Mouse (Mus musculus): ENCODE data around the gene Zfhx3. TPM values are rescaled to one million over a fixed set of nuclear protein-coding genes. Genes with fewer than 3 reads are reported as not detected.

The Zfhx3 gene
- polyA plus RNA-seq, 1 experiment from 2014 or later, result 1.2 TPM

- H3K4me2 ChIP-seq (ENCODE audit: low read depth, low read length), result no peak overlapping the region
- H3K4me3 ChIP-seq (ENCODE audit: low read depth, low read length), result no peak overlapping the region
- no peaks in the 10 kb centered on the region for H3K9me3 ChIP-seq (replicated peaks; ENCODE audit: control insufficient read depth, low read length)
- H3K27ac ChIP-seq (ENCODE audit: low read length), result no peak overlapping the region
- no peaks in the 10 kb centered on the region for H3K27me3 ChIP-seq (ENCODE audit: control insufficient read depth, insufficient read depth, low read depth, low read length)
- no peaks in the 10 kb centered on the region for H3K4me1 ChIP-seq (ENCODE audit: control insufficient read depth, low read depth, low read length)
- 17% methylated on average over 9 of the region's 9 CpGs for WGBS (ENCODE audit: insufficient replicate concordance)
- no peaks in the 10 kb centered on the region for H3K36me3 ChIP-seq (ENCODE audit: control insufficient read depth, insufficient read depth)
- ATAC-seq (ENCODE audit: low read depth), result no peak
- H3K9ac ChIP-seq (ENCODE audit: low read depth, low read length), result no peak overlapping the region
These were observed 450.5 kb downstream of the Zfhx3 start for GRCm38 (mm10) chr8:108392909-108393308.

- Histone ChIP-seq H3K36me3 (ENCODE audit: control insufficient read depth, insufficient read depth) (no peaks in the 10 kb centered on the region), H3K4me3 (ENCODE audit: low read depth, low read length) (no peak overlapping the region), H3K9ac (ENCODE audit: low read depth, low read length) (no peak overlapping the region), H3K27me3 (ENCODE audit: control insufficient read depth, insufficient read depth, low read depth, low read length) (no peaks in the 10 kb centered on the region), H3K4me2 (ENCODE audit: low read depth, low read length) (no peak overlapping the region), H3K27ac (ENCODE audit: low read length) (no peak overlapping the region), H3K4me1 (ENCODE audit: control insufficient read depth, low read depth, low read length) (no peaks in the 10 kb centered on the region), H3K9me3 (replicated peaks; ENCODE audit: control insufficient read depth, low read length) (no peaks in the 10 kb centered on the region)
- 41% methylated on average over 9 of the region's 9 CpGs for WGBS (ENCODE audit: insufficient replicate concordance)
- no peak for ATAC-seq (ENCODE audit: low read depth)
These were observed 459.7 kb downstream of the Zfhx3 start for GRCm38 (mm10) chr8:108402149-108402548.

- no peak for ATAC-seq (ENCODE audit: low read depth)
- Histone ChIP-seq H3K27me3 (ENCODE audit: control insufficient read depth, insufficient read depth, low read depth, low read length) (no peaks in the 10 kb centered on the region), H3K4me1 (ENCODE audit: control insufficient read depth, low read depth, low read length) (no peaks in the 10 kb centered on the region), H3K36me3 (ENCODE audit: control insufficient read depth, insufficient read depth) (no peaks in the 10 kb centered on the region), H3K9ac (ENCODE audit: low read depth, low read length) (no peak overlapping the region), H3K4me3 (ENCODE audit: low read depth, low read length) (no peak overlapping the region), H3K27ac (ENCODE audit: low read length) (no peak overlapping the region), H3K4me2 (ENCODE audit: low read depth, low read length) (no peak overlapping the region), H3K9me3 (replicated peaks; ENCODE audit: control insufficient read depth, low read length) (no peaks in the 10 kb centered on the region)
- 44% methylated on average over 25 of the region's 25 CpGs for WGBS (ENCODE audit: insufficient replicate concordance)
These were observed 464.5 kb downstream of the Zfhx3 start for GRCm38 (mm10) chr8:108406716-108407494.

- H3K4me3 ChIP-seq (ENCODE audit: low read depth, low read length), result no peak overlapping the region
- no peaks in the 10 kb centered on the region for H3K4me1 ChIP-seq (ENCODE audit: control insufficient read depth, low read depth, low read length)
- no peak for ATAC-seq (ENCODE audit: low read depth)
- H3K27me3 ChIP-seq (ENCODE audit: control insufficient read depth, insufficient read depth, low read depth, low read length), result no peaks in the 10 kb centered on the region
- H3K9me3 ChIP-seq (replicated peaks; ENCODE audit: control insufficient read depth, low read length), result no peaks in the 10 kb centered on the region
- no peak overlapping the region for H3K9ac ChIP-seq (ENCODE audit: low read depth, low read length)
- no peak overlapping the region for H3K27ac ChIP-seq (ENCODE audit: low read length)
- 67% methylated on average over 15 of the region's 15 CpGs for WGBS (ENCODE audit: insufficient replicate concordance)
- no peaks in the 10 kb centered on the region for H3K36me3 ChIP-seq (ENCODE audit: control insufficient read depth, insufficient read depth)
- no peak overlapping the region for H3K4me2 ChIP-seq (ENCODE audit: low read depth, low read length)
These were observed 476.9 kb downstream of the Zfhx3 start for GRCm38 (mm10) chr8:108419162-108419844.

DNA sequence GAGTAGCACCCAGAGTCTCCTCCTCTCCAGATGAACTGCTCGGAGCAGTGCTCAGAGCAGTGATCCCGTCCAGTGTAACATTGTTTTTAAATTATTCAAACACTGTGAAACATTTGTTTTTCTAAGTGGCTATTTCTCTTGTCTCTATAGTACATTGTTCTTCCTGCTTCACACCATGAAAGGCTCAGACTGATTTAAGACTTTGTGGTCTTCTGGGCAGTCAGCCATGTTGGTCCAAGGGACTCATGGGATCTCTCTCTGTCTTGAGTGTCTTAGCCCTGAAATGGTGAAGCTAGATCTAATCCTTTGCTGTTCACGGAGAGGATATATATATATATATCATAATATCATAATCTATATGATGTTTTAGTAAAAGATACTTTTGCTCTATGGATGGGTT is 480.1 kb downstream of the Zfhx3 start:
- ATAC-seq (ENCODE audit: low read depth), result no peak
- no peaks in the 10 kb centered on the region for H3K27me3 ChIP-seq (ENCODE audit: control insufficient read depth, insufficient read depth, low read depth, low read length)
- no peaks in the 10 kb centered on the region for H3K9me3 ChIP-seq (replicated peaks; ENCODE audit: control insufficient read depth, low read length)
- 65% methylated on average over 3 of the region's 3 CpGs for WGBS (ENCODE audit: insufficient replicate concordance)
- H3K27ac ChIP-seq (ENCODE audit: low read length), result no peak overlapping the region
- H3K36me3 ChIP-seq (ENCODE audit: control insufficient read depth, insufficient read depth), result no peaks in the 10 kb centered on the region
- H3K4me2 ChIP-seq (ENCODE audit: low read depth, low read length), result no peak overlapping the region
- no peak overlapping the region for H3K4me3 ChIP-seq (ENCODE audit: low read depth, low read length)
- no peak overlapping the region for H3K9ac ChIP-seq (ENCODE audit: low read depth, low read length)
- H3K4me1 ChIP-seq (ENCODE audit: control insufficient read depth, low read depth, low read length), result no peaks in the 10 kb centered on the region

DNA sequence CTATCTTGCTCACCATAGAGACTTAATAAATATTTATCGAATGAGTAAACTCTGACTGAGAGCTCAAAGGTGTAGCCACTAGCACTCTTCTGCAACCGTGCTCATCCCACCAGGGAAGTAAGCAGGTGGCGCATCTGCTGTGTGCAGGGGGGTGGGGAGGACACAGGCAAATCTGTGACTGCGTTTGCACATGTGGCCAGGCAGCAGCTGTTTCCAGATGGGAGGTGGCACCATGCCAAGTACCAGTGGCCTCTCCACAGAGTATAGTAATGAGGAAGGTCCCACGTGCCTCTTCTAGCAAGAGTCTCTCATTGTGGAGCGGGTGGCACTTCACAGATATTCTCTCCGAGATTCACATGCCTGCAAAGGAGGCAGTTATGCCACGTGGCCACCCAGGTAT is 481.9 kb downstream of the Zfhx3 start:
- ATAC-seq (ENCODE audit: low read depth), result no peak
- Histone ChIP-seq H3K4me1 (ENCODE audit: control insufficient read depth, low read depth, low read length) (no peaks in the 10 kb centered on the region), H3K9me3 (replicated peaks; ENCODE audit: control insufficient read depth, low read length) (no peaks in the 10 kb centered on the region), H3K27ac (ENCODE audit: low read length) (no peak overlapping the region), H3K27me3 (ENCODE audit: control insufficient read depth, insufficient read depth, low read depth, low read length) (no peaks in the 10 kb centered on the region), H3K4me2 (ENCODE audit: low read depth, low read length) (no peak overlapping the region), H3K4me3 (ENCODE audit: low read depth, low read length) (no peak overlapping the region), H3K36me3 (ENCODE audit: control insufficient read depth, insufficient read depth) (no peaks in the 10 kb centered on the region), H3K9ac (ENCODE audit: low read depth, low read length) (no peak overlapping the region)
- whole genome bisulfite sequencing (ENCODE audit: insufficient replicate concordance), result 50% methylated on average over 8 of the region's 8 CpGs

DNA sequence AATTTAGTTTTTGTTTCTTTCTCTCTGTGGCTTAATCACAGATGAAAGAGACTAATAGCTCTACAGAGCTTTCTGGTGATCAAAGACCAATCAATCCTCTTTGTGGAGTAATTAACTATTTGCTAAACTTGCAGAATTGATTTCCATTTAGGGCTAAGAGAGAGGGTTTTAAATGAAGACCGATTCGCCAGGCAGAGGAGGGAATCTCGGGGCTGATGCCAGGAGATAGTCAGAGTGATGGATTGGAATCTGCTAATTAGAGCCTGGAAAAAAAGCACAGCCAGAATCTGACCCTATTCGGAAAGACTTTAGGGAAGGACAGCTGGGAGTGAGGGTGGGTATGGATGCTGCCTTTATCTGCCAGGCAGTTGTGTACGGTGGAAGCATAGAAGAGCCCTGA is 490.9 kb downstream of the Zfhx3 start:
- no peak overlapping the region for H3K27ac ChIP-seq (ENCODE audit: low read length)
- H3K4me3 ChIP-seq (ENCODE audit: low read depth, low read length), result no peak overlapping the region
- ATAC-seq (ENCODE audit: low read depth), result no peak
- no peaks in the 10 kb centered on the region for H3K4me1 ChIP-seq (ENCODE audit: control insufficient read depth, low read depth, low read length)
- no peak overlapping the region for H3K9ac ChIP-seq (ENCODE audit: low read depth, low read length)
- WGBS (ENCODE audit: insufficient replicate concordance), result 47% methylated on average over 5 of the region's 5 CpGs
- no peaks in the 10 kb centered on the region for H3K36me3 ChIP-seq (ENCODE audit: control insufficient read depth, insufficient read depth)
- no peak overlapping the region for H3K4me2 ChIP-seq (ENCODE audit: low read depth, low read length)
- no peaks in the 10 kb centered on the region for H3K27me3 ChIP-seq (ENCODE audit: control insufficient read depth, insufficient read depth, low read depth, low read length)
- H3K9me3 ChIP-seq (replicated peaks; ENCODE audit: control insufficient read depth, low read length), result no peaks in the 10 kb centered on the region

DNA sequence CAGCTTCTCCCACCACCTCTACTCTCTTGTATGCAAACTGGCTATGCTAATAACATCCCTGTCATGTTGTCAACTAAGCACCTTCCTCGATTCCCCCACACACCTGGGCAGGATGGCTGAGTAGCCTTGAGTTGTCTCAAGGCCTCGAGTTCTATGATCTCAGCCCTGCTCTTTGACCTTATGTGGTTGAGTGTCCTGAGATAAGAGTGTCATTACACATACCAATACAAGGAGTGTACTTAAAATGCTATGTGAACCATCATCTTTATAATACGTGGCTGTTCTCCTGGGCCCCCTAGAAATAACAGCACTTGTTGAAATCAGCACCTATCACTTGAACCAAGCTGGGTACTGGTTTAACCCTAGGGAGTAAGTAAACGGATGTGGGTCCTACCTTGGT is 492.1 kb downstream of the Zfhx3 start:
- Histone ChIP-seq H3K9me3 (replicated peaks; ENCODE audit: control insufficient read depth, low read length) (no peaks in the 10 kb centered on the region), H3K4me2 (ENCODE audit: low read depth, low read length) (no peak overlapping the region), H3K27me3 (ENCODE audit: control insufficient read depth, insufficient read depth, low read depth, low read length) (no peaks in the 10 kb centered on the region), H3K27ac (ENCODE audit: low read length) (no peak overlapping the region), H3K9ac (ENCODE audit: low read depth, low read length) (no peak overlapping the region), H3K4me1 (ENCODE audit: control insufficient read depth, low read depth, low read length) (no peaks in the 10 kb centered on the region), H3K36me3 (ENCODE audit: control insufficient read depth, insufficient read depth) (no peaks in the 10 kb centered on the region), H3K4me3 (ENCODE audit: low read depth, low read length) (no peak overlapping the region)
- WGBS (ENCODE audit: insufficient replicate concordance), result 45% methylated on average over 4 of the region's 4 CpGs
- ATAC-seq (ENCODE audit: low read depth), result no peak

GRCm38 (mm10) chr8:108436336-108436735 is 493.9 kb downstream of the Zfhx3 start:
- Histone ChIP-seq H3K4me3 (ENCODE audit: low read depth, low read length) (no peak overlapping the region), H3K27me3 (ENCODE audit: control insufficient read depth, insufficient read depth, low read depth, low read length) (no peaks in the 10 kb centered on the region), H3K27ac (ENCODE audit: low read length) (no peak overlapping the region), H3K4me1 (ENCODE audit: control insufficient read depth, low read depth, low read length) (no peaks in the 10 kb centered on the region), H3K36me3 (ENCODE audit: control insufficient read depth, insufficient read depth) (no peaks in the 10 kb centered on the region), H3K9ac (ENCODE audit: low read depth, low read length) (no peak overlapping the region), H3K9me3 (replicated peaks; ENCODE audit: control insufficient read depth, low read length) (no peaks in the 10 kb centered on the region), H3K4me2 (ENCODE audit: low read depth, low read length) (no peak overlapping the region)
- no peak for ATAC-seq (ENCODE audit: low read depth)
- WGBS (ENCODE audit: insufficient replicate concordance), result 71% methylated on average over 12 of the region's 12 CpGs
